ENCODE assay signal across 18 mouse cellular contexts in the genomic region with DNA sequence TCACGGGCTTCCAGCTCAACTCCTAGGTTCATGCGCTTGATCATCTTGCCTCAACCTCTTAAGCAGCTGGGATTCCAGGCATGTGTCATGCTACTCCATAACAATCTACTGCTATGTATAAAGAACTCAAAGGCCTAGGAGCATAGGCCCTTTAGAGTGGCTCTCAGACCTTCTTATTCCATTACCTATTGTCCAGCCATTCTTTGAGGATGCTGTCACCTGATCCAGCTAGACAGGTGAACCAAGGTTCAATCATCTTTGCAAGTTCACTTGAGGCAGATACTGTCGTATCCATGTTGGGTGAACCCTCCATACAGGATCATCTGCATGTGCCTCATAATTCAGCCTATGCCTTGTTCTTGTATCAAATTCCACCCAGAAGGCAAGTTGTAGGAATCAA.
A peak's percentile ranks its signal among the peaks of the same experiment; 100 is the strongest.
DNase-seq lines count a peak whose midpoint lies in the region; TF ChIP-seq lines count a peak whose summit lies in the region.
"Had no signal": no experiment of that assay in that cellular context is flagged by ENCODE, and none has a peak within 500 bp of the region (broad histone marks: within the 10 kb centered on the region; RNA-seq: fewer than 3 reads in every experiment).

No protein-coding gene starts in this region.

- TF ChIP-seq CTCF in cerebellum, adult 2 months (IDR thresholded peaks at IDR 0.05; ENCODE audit: borderline replicate concordance, insufficient read depth, low read depth, low read length), result no peak

- peaks cover 6% of the 10 kb centered on the region for H3K27me3 ChIP-seq in heart, embryonic 10.5 days (ENCODE audit: insufficient read depth, poor library complexity, severe bottlenecking)
- H3K27me3 ChIP-seq in cerebellum, adult 2 months (ENCODE audit: control insufficient read depth, insufficient read depth, low read length), result no peaks in the 10 kb centered on the region
- H3K27me3 ChIP-seq: CH12.LX had no signal

- TF ChIP-seq POLR2A in cerebellum, adult 2 months (IDR thresholded peaks at IDR 0.05; ENCODE audit: borderline replicate concordance, insufficient read depth, low read length), result no peak

- no peaks in the 10 kb centered on the region for H3K4me1 ChIP-seq in heart, embryonic 10.5 days
- no peaks in the 10 kb centered on the region for H3K4me1 ChIP-seq in cerebellum, adult 2 months (ENCODE audit: control insufficient read depth, insufficient read depth, low read length)

- no peak overlapping the region for H3K4me3 ChIP-seq in heart, embryonic 10.5 days
- H3K4me3 ChIP-seq in cerebellum, adult 2 months (replicated peaks; ENCODE audit: insufficient read depth, low read depth, low read length), result no peak overlapping the region

- DNase-seq in heart, adult 11 months, result peak; percentile 73
- no peak for DNase-seq in heart, postnatal 36 days
- peak; percentile 36 for DNase-seq in heart, embryonic 10.5 days (ENCODE audit: low spot score)
- no peak for DNase-seq in heart, postnatal 14 days
- peak; percentile 65 for DNase-seq in skeletal muscle tissue, adult 2 months (ENCODE audit: low read depth, low spot score)
- DNase-seq in cerebellum, adult 2 months, result no peak
- DNase-seq: adrenal gland, adult 2 months; adrenal gland, adult 8-10 months; adrenal gland, postnatal 10 days; adrenal gland, postnatal 14 days; adrenal gland, postnatal 25 days; adrenal gland, postnatal 36 days; B cell, adult 2 months; cerebellum, adult 11 months; cerebellum, adult 11-12 months; cerebellum, adult 18-20 months had no signal

- intact Hi-C loops in heart, postnatal 36 days (cut with DNase I), result no loop called here
- intact Hi-C loops in heart, postnatal 14 days (cut with DNase I), result no loop called here

- no peaks in the 10 kb centered on the region for H3K36me3 ChIP-seq in heart, embryonic 10.5 days
- H3K36me3 ChIP-seq: G1E had no signal

- 80% methylated on average over 3 of the region's 3 CpGs for WGBS in heart, embryonic 10.5 days
- 94% methylated on average over 3 of the region's 3 CpGs for WGBS in cerebellum, adult 2 months

- H3K27ac ChIP-seq in heart, embryonic 10.5 days, result no peak overlapping the region
- no peak overlapping the region for H3K27ac ChIP-seq in cerebellum, adult 2 months (ENCODE audit: insufficient read depth, low read length)

- no peaks in the 10 kb centered on the region for H3K9me3 ChIP-seq in heart, embryonic 10.5 days
- H3K9me3 ChIP-seq: G1E had no signal

Comparison
In these comparisons a context has a peak if more than half of its experiments do, and no peak if none do; other contexts are left out.
1. DNase-seq: peak in heart, adult 11 months (single experiment), heart, embryonic 10.5 days (single experiment) and skeletal muscle tissue, adult 2 months (single experiment); none in heart, postnatal 36 days (0 of 2), heart, postnatal 14 days (0 of 2) and cerebellum, adult 2 months (0 of 2).